Mouse (Mus musculus): ENCODE measurements at regions not wholly inside any gene's neighbourhood (a gene's known extent, or its start where the extent isn't known, plus 50 kb on each side); places are given as distances from the start of the nearest gene placed in this dataset.

- DNase-seq (ENCODE audit: low spot score): no peak
- WGBS: 93% methylated on average over 1 of the region's 1 CpGs
- H3K36me3 ChIP-seq (ENCODE audit: control insufficient read depth, insufficient read depth, low read length): no peaks in the 10 kb centered on the region
Measured at GRCm38 (mm10) chr3:22979896-22980890, 903.7 kb downstream of the Tbl1xr1 start.

GRCm38 (mm10) chr3:22982430-22982829 is 906.0 kb downstream of the Tbl1xr1 start:
- Histone ChIP-seq H3K27me3 (ENCODE audit: control insufficient read depth, insufficient read depth, low read length) (no peaks in the 10 kb centered on the region), H3K27ac (ENCODE audit: low read depth, low read length) (no peak overlapping the region), H3K36me3 (ENCODE audit: control insufficient read depth, insufficient read depth, low read length) (no peaks in the 10 kb centered on the region), H3K4me3 (ENCODE audit: low read depth, low read length) (no peak overlapping the region), H3K9me3 (ENCODE audit: control insufficient read depth, low read length) (no peaks in the 10 kb centered on the region), H3K4me1 (replicated peaks; ENCODE audit: control insufficient read depth, insufficient read depth, low read length) (no peaks in the 10 kb centered on the region), H3K9ac (ENCODE audit: low read length) (no peak overlapping the region), H3K4me2 (ENCODE audit: low read depth, low read length, severe bottlenecking) (no peak overlapping the region)
- no peak for DNase-seq (ENCODE audit: low spot score)
- ATAC-seq (replicated peaks; ENCODE audit: low FRiP score): no peak

More at GRCm38 (mm10) chr3:22979896-22980890, 903.7 kb downstream of the Tbl1xr1 start:
- H3K4me1 ChIP-seq (replicated peaks; ENCODE audit: control insufficient read depth, insufficient read depth, low read length): no peaks in the 10 kb centered on the region
- H3K4me3 ChIP-seq (ENCODE audit: low read depth, low read length): no peak overlapping the region
- H3K9me3 ChIP-seq (ENCODE audit: control insufficient read depth, low read length): no peaks in the 10 kb centered on the region
- ATAC-seq (replicated peaks; ENCODE audit: low FRiP score): no peak
- H3K4me2 ChIP-seq (ENCODE audit: low read depth, low read length, severe bottlenecking): no peak overlapping the region
- no peaks in the 10 kb centered on the region for H3K27me3 ChIP-seq (ENCODE audit: control insufficient read depth, insufficient read depth, low read length)
- no peak overlapping the region for H3K27ac ChIP-seq (ENCODE audit: low read depth, low read length)
- no peak overlapping the region for H3K9ac ChIP-seq (ENCODE audit: low read length)

GRCm38 (mm10) chr3:22990136-22990820 is 913.8 kb downstream of the Tbl1xr1 start:
- Histone ChIP-seq H3K4me2 (ENCODE audit: low read depth, low read length, severe bottlenecking) (no peak overlapping the region), H3K9ac (ENCODE audit: low read length) (no peak overlapping the region), H3K36me3 (ENCODE audit: control insufficient read depth, insufficient read depth, low read length) (no peaks in the 10 kb centered on the region), H3K27ac (ENCODE audit: low read depth, low read length) (no peak overlapping the region), H3K9me3 (ENCODE audit: control insufficient read depth, low read length) (no peaks in the 10 kb centered on the region), H3K27me3 (ENCODE audit: control insufficient read depth, insufficient read depth, low read length) (no peaks in the 10 kb centered on the region), H3K4me3 (ENCODE audit: low read depth, low read length) (no peak overlapping the region), H3K4me1 (replicated peaks; ENCODE audit: control insufficient read depth, insufficient read depth, low read length) (no peaks in the 10 kb centered on the region)
- ATAC-seq (replicated peaks; ENCODE audit: low FRiP score) (no peak), DNase-seq (ENCODE audit: low spot score) (no peak)
- 80% methylated on average over 3 of the region's 3 CpGs for WGBS

- no peak for ATAC-seq (replicated peaks; ENCODE audit: low FRiP score)
- no peak overlapping the region for H3K4me2 ChIP-seq (ENCODE audit: low read depth, low read length, severe bottlenecking)
- no peak overlapping the region for H3K27ac ChIP-seq (ENCODE audit: low read depth, low read length)
- H3K36me3 ChIP-seq (ENCODE audit: control insufficient read depth, insufficient read depth, low read length): no peaks in the 10 kb centered on the region
- no peaks in the 10 kb centered on the region for H3K9me3 ChIP-seq (ENCODE audit: control insufficient read depth, low read length)
- no peak overlapping the region for H3K4me3 ChIP-seq (ENCODE audit: low read depth, low read length)
- H3K4me1 ChIP-seq (replicated peaks; ENCODE audit: control insufficient read depth, insufficient read depth, low read length): no peaks in the 10 kb centered on the region
- DNase-seq (ENCODE audit: low spot score): no peak
- no peak overlapping the region for H3K9ac ChIP-seq (ENCODE audit: low read length)
- H3K27me3 ChIP-seq (ENCODE audit: control insufficient read depth, insufficient read depth, low read length): no peaks in the 10 kb centered on the region
- WGBS: 88% methylated on average over 6 of the region's 6 CpGs
Measured at GRCm38 (mm10) chr3:22995228-22995627, 918.8 kb downstream of the Tbl1xr1 start.

- WGBS: 82% methylated on average over 4 of the region's 5 CpGs
- no peak overlapping the region for H3K4me2 ChIP-seq (ENCODE audit: low read depth, low read length, severe bottlenecking)
- no peak for ATAC-seq (replicated peaks; ENCODE audit: low FRiP score)
Measured at GRCm38 (mm10) chr3:22995833-22996232, 919.4 kb downstream of the Tbl1xr1 start.

GRCm38 (mm10) chr3:23001071-23001470 is 924.6 kb downstream of the Tbl1xr1 start:
- DNase-seq (ENCODE audit: low spot score) (no peak), ATAC-seq (replicated peaks; ENCODE audit: low FRiP score) (no peak)
- H3K9me3 ChIP-seq (ENCODE audit: control insufficient read depth, low read length): no peaks in the 10 kb centered on the region
- no peak overlapping the region for H3K9ac ChIP-seq (ENCODE audit: low read length)
- no peak overlapping the region for H3K27ac ChIP-seq (ENCODE audit: low read depth, low read length)
- no peak overlapping the region for H3K4me2 ChIP-seq (ENCODE audit: low read depth, low read length, severe bottlenecking)
- no peak overlapping the region for H3K4me3 ChIP-seq (ENCODE audit: low read depth, low read length)
- no peaks in the 10 kb centered on the region for H3K27me3 ChIP-seq (ENCODE audit: control insufficient read depth, insufficient read depth, low read length)
- no peaks in the 10 kb centered on the region for H3K4me1 ChIP-seq (replicated peaks; ENCODE audit: control insufficient read depth, insufficient read depth, low read length)
- WGBS: 91% methylated on average over 3 of the region's 3 CpGs
- H3K36me3 ChIP-seq (ENCODE audit: control insufficient read depth, insufficient read depth, low read length): no peaks in the 10 kb centered on the region

More at GRCm38 (mm10) chr3:22995833-22996232, 919.4 kb downstream of the Tbl1xr1 start:
- Histone ChIP-seq H3K36me3 (ENCODE audit: control insufficient read depth, insufficient read depth, low read length) (no peaks in the 10 kb centered on the region), H3K9ac (ENCODE audit: low read length) (no peak overlapping the region), H3K4me1 (replicated peaks; ENCODE audit: control insufficient read depth, insufficient read depth, low read length) (no peaks in the 10 kb centered on the region), H3K27me3 (ENCODE audit: control insufficient read depth, insufficient read depth, low read length) (no peaks in the 10 kb centered on the region), H3K9me3 (ENCODE audit: control insufficient read depth, low read length) (no peaks in the 10 kb centered on the region), H3K4me3 (ENCODE audit: low read depth, low read length) (no peak overlapping the region), H3K27ac (ENCODE audit: low read depth, low read length) (no peak overlapping the region)
- no peak for DNase-seq (ENCODE audit: low spot score)

- DNase-seq (ENCODE audit: low spot score) (no peak), ATAC-seq (replicated peaks; ENCODE audit: low FRiP score) (no peak)
- H3K36me3 ChIP-seq (ENCODE audit: control insufficient read depth, insufficient read depth, low read length): no peaks in the 10 kb centered on the region
- H3K4me1 ChIP-seq (replicated peaks; ENCODE audit: control insufficient read depth, insufficient read depth, low read length): no peaks in the 10 kb centered on the region
- no peak overlapping the region for H3K9ac ChIP-seq (ENCODE audit: low read length)
- H3K9me3 ChIP-seq (ENCODE audit: control insufficient read depth, low read length): no peaks in the 10 kb centered on the region
- no peak overlapping the region for H3K27ac ChIP-seq (ENCODE audit: low read depth, low read length)
- no peak overlapping the region for H3K4me2 ChIP-seq (ENCODE audit: low read depth, low read length, severe bottlenecking)
- no peak overlapping the region for H3K4me3 ChIP-seq (ENCODE audit: low read depth, low read length)
- 81% methylated on average over 2 of the region's 2 CpGs for WGBS
- no peaks in the 10 kb centered on the region for H3K27me3 ChIP-seq (ENCODE audit: control insufficient read depth, insufficient read depth, low read length)
Measured at GRCm38 (mm10) chr3:23032064-23032463, 955.6 kb downstream of the Tbl1xr1 start.

- Histone ChIP-seq H3K4me1 (replicated peaks; ENCODE audit: control insufficient read depth, insufficient read depth, low read length) (no peaks in the 10 kb centered on the region), H3K27ac (ENCODE audit: low read depth, low read length) (no peak overlapping the region), H3K4me3 (ENCODE audit: low read depth, low read length) (no peak overlapping the region), H3K27me3 (ENCODE audit: control insufficient read depth, insufficient read depth, low read length) (no peaks in the 10 kb centered on the region), H3K9me3 (ENCODE audit: control insufficient read depth, low read length) (no peaks in the 10 kb centered on the region), H3K36me3 (ENCODE audit: control insufficient read depth, insufficient read depth, low read length) (no peaks in the 10 kb centered on the region), H3K4me2 (ENCODE audit: low read depth, low read length, severe bottlenecking) (no peak overlapping the region), H3K9ac (ENCODE audit: low read length) (no peak overlapping the region)
- 83% methylated on average over 6 of the region's 6 CpGs for WGBS
- ATAC-seq (replicated peaks; ENCODE audit: low FRiP score): no peak
- no peak for DNase-seq (ENCODE audit: low spot score)
Measured at GRCm38 (mm10) chr3:23063180-23063965, 986.9 kb downstream of the Tbl1xr1 start.

All from forebrain, embryonic 11.5 days (tissue).